Comparison of ENCODE assay signal across 12 mouse cellular contexts in genomic region chr15:27238301-27238700, GRCm38 (mm10).
"Had no signal": no experiment of that assay in that cellular context is flagged by ENCODE, and none has a peak within 500 bp of the region (broad histone marks: within the 10 kb centered on the region; RNA-seq: fewer than 3 reads in every experiment).

No protein-coding gene starts in this region.

- H3K36me3 ChIP-seq: limb, embryonic 12.5 days; liver, embryonic 13.5 days; midbrain, embryonic 13.5 days; stomach, embryonic 15.5 days had no signal

- DNase-seq: kidney, postnatal 36 days; liver; liver, embryonic 13.5 days; liver, postnatal 0 days; lung, postnatal 36 days; right cerebral cortex, postnatal 14 days; thymus, adult 2 months; thymus, postnatal 25 days had no signal

- H3K4me2 ChIP-seq: limb, embryonic 12.5 days; liver, embryonic 13.5 days; midbrain, embryonic 13.5 days; stomach, embryonic 15.5 days had no signal

- H3K27ac ChIP-seq: layer of hippocampus, adult 2 months; limb, embryonic 12.5 days; liver, embryonic 13.5 days; midbrain, embryonic 13.5 days; stomach, embryonic 15.5 days had no signal

- H3K4me3 ChIP-seq: layer of hippocampus, adult 2 months; limb, embryonic 12.5 days; liver, embryonic 13.5 days; midbrain, embryonic 13.5 days; stomach, embryonic 15.5 days had no signal

- H3K4me1 ChIP-seq: limb, embryonic 12.5 days; liver, embryonic 13.5 days; midbrain, embryonic 13.5 days; stomach, embryonic 15.5 days had no signal

- H3K9me3 ChIP-seq: limb, embryonic 12.5 days; liver, embryonic 13.5 days; midbrain, embryonic 13.5 days; stomach, embryonic 15.5 days had no signal

- ATAC-seq: liver, postnatal 0 days; midbrain, embryonic 13.5 days had no signal

- H3K27me3 ChIP-seq: limb, embryonic 12.5 days; liver, embryonic 13.5 days; midbrain, embryonic 13.5 days; stomach, embryonic 15.5 days had no signal

- H3K9ac ChIP-seq: limb, embryonic 12.5 days; liver, embryonic 13.5 days; liver, postnatal 0 days; midbrain, embryonic 13.5 days; stomach, embryonic 15.5 days had no signal
